Mouse (Mus musculus) monocyte, adult 5-6 weeks (primary cell): ENCODE measurements at regions not wholly inside any gene's neighbourhood (a gene's known extent, or its start where the extent isn't known, plus 50 kb on each side); places are given as distances from the start of the nearest gene placed in this dataset.

Experiments
- ATAC-seq: fragments of 153-309, 156-312 bp; replicated peaks from 2 replicates; pipeline ENCODE4 v1.8.0; 2017; ENCODE audit warnings: mild to moderate bottlenecking; ENCODE audit not compliant: low TSS enrichment, insufficient number of reproducible peaks, severe bottlenecking, poor library complexity, low FRiP score

GRCm38 (mm10) chr3:144260886-144261285 lies 55.9 kb upstream of the Lmo4 start:
- no peak for ATAC-seq

- no peak for ATAC-seq
Measured at GRCm38 (mm10) chr3:144257714-144258517, 52.9 kb upstream of the Lmo4 start.

- no peak for ATAC-seq
Measured at GRCm38 (mm10) chr3:144257196-144257595, 52.2 kb upstream of the Lmo4 start.

- no peak for ATAC-seq
Measured at GRCm38 (mm10) chr3:144255596-144256550, 50.9 kb upstream of the Lmo4 start.
